Mouse (Mus musculus): ENCODE data around the gene Cntf.

GRCm38 (mm10) chr19:12805730-12806129 lies 40.3 kb upstream of the Cntf start:
- TF ChIP-seq CTCF (IDR thresholded peaks at IDR 0.05; ENCODE audit: control insufficient read depth, insufficient read depth, low read length) = no peak
- TF ChIP-seq POLR2A (IDR thresholded peaks at IDR 0.05; ENCODE audit: borderline replicate concordance, control insufficient read depth, low read depth, low read length) = no peak
